Mouse (Mus musculus) embryonic fibroblast, embryonic 13.5 days (primary cell): Measurements from ENCODE around the gene Vmn2r63. TPM values are rescaled to one million over a fixed set of nuclear protein-coding genes. Genes with fewer than 3 reads are reported as not detected.
"Not testable (repeated sequence)": the region's sequence is repeated elsewhere in the genome, so short reads cannot be mapped to it uniquely, and the experiment has no call there.

Experiments used
- H3K27ac ChIP-seq: 2 replicates; pipeline ENCODE4 v1.5.1; 2012; ENCODE audit warnings: low read length, control low read depth, inconsistent platforms; ENCODE audit not compliant: insufficient read depth
- H3K4me1 ChIP-seq: 2 replicates; pipeline ENCODE4 v1.6.1; 2011; ENCODE audit warnings: low read length; ENCODE audit not compliant: control insufficient read depth, insufficient read depth
- H3K4me3 ChIP-seq: 2 replicates; pipeline ENCODE4 v1.5.1; 2011; ENCODE audit warnings: mild to moderate bottlenecking, control low read depth, low read length; ENCODE audit not compliant: insufficient read depth
- CTCF ChIP-seq: IDR thresholded peaks from 2 replicates; pipeline ENCODE4 v1.5.1; 2011; ENCODE audit warnings: mild to moderate bottlenecking, control low read depth, low read length, moderate library complexity, borderline replicate concordance; ENCODE audit not compliant: insufficient read depth
- POLR2A ChIP-seq: IDR thresholded peaks from 2 replicates; pipeline ENCODE4 v1.6.1; 2011; ENCODE audit warnings: low read depth, mild to moderate bottlenecking, control low read depth, low read length, moderate library complexity
- polyA plus RNA-seq: library from polyadenylated mRNA; stranded (reverse); fragments of >200 nt; gene quantifications from 2 replicates; pipeline ENCODE4 v1.2.4, GENCODE M21; 2011; ENCODE audit warnings: low read depth; ENCODE audit not compliant: missing spikeins, insufficient read length

Vmn2r63 gene
- not detected in 2 replicates for polyA plus RNA-seq

DNA sequence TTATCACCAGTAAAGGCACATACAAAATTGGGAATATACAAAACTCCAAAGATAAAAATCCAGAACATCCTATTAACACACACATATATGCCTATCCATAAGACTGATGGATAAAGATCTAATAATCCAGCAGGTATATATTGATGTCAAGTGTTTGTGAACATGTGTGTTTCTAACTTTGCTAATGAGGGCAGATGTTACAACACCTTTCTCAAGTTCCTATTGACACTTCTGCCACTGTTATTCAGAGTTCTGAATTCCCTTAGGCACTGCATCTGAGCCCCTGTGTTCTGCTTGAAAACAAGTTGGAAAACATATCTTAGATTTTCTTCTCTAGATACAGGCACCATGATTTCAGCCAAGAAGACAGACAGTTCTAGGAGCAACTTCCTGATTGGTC is at the start of gene Vmn2r63:
Gene Vmn2r63, minus strand, starts transcription at position 101 of the 400 bp plus-strand sequence.
- H3K4me3 ChIP-seq, H3K4me1 ChIP-seq, H3K27ac ChIP-seq: not testable (repeated sequence)

DNA sequence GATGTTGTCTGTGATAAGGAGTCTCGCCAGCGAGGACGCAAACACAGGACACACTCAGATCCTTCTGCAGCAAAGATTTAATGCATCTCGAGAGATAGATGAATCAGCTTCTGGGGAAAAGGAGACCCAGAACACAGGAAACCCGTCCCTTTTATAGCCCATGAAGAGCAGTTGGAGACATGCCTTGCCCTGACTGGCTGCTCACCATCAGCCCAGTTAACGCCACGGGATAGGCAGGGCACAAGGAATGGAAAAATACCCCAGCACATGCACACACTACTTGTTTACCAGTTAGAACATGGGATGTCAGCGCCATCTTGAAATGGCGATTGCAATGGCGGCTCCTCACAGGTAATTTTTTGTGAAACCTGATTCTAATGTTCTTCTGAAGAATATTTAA is 47.1 kb upstream of the Vmn2r63 start:
- Histone ChIP-seq H3K27ac (no peak overlapping the region), H3K4me3 (no peak overlapping the region), H3K4me1 (no peaks in the 10 kb centered on the region)
- TF ChIP-seq CTCF = no peak
- no peak for TF ChIP-seq POLR2A

DNA sequence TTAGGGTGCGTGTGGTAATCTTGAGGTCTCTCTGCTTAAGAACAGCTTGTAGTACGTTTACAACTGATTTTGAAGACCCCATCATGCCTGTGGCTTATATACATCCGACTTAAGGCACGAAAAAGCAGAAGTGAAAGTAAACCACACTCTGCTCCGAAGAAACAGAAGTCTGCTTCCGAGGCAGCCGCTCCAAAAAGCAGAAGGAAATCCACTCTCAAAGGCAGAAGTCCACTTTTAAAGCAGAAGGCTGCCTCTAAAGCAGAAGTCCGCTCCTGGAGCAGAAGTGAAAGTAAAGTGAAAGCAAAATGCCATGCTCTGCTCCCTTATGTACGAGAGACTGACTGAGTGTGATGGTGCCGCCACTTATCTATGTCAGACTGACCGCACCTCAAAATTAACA is 46.5 kb upstream of the Vmn2r63 start:
- H3K27ac ChIP-seq = no peak overlapping the region
- H3K4me3 ChIP-seq = no peak overlapping the region
- TF ChIP-seq CTCF = no peak
- no peak for TF ChIP-seq POLR2A
- H3K4me1 ChIP-seq = no peaks in the 10 kb centered on the region

DNA sequence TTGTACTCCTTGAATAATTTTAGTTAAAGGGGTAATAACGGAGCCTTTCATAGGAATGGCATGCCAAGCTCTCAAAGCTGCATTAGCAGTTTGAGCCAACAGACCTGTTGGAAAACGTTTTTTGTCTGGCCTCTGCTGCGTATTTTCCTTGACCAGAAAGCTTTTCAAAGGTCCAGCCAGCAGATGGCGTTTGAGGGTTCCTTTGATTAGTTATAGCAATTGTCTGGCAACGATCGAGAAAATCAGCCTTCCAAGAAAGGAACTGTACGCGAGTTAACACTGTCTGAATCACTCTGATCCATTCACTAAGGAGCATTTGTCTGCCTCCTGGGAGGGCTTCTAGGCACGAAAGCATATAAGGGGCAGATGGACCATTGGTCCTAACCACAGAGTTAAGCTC is 31.6 kb upstream of the Vmn2r63 start:
- TF ChIP-seq CTCF (no peak), POLR2A (no peak)
- H3K4me1 ChIP-seq = no peaks in the 10 kb centered on the region
- no peak overlapping the region for H3K4me3 ChIP-seq
- no peak overlapping the region for H3K27ac ChIP-seq

DNA sequence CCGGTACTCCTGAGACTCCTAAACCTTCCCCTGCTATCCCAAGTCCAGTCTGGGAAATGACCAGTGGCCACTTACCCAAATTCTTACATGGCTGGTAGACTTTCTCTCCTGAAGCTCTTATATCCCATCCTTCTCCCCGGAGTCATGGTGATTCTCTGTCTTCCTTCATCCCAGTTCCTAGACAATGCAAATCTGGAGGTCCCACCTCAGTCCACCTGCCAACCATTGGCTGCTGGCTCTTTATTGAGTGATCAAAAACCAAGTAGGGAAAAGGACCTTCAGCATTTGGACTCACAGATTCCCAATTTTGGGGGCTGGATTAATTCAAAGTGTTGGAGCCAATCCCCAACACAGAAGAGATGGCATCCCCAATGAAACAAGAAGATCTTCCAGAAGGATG is 35.6 kb downstream of the Vmn2r63 start:
- H3K27ac ChIP-seq, H3K4me1 ChIP-seq, H3K4me3 ChIP-seq: not testable (repeated sequence)

DNA sequence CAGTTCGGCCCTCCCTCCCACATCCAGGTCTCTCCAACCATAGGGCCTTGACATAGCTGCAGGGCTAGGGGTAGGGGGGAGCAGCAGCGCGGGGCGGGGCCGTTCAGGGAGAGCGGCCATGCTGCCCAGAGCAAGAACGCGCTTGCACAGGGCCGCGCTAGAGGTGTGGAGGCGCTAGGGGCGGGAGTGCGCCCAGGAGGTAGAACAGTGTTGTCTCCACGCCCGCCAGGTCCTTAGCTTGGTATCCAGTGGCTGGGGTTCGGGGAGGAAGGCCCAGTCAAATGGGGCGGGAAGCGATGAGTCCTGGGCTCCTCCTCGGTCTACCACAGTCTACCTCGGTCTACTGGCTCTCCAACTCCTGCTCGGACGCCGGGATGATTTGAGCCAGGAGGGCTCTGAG is 55.5 kb downstream of the Vmn2r63 start:
- TF ChIP-seq CTCF (no peak), POLR2A (no peak)
- Histone ChIP-seq H3K27ac (no peak overlapping the region), H3K4me1 (no peaks in the 10 kb centered on the region), H3K4me3 (no peak overlapping the region)

DNA sequence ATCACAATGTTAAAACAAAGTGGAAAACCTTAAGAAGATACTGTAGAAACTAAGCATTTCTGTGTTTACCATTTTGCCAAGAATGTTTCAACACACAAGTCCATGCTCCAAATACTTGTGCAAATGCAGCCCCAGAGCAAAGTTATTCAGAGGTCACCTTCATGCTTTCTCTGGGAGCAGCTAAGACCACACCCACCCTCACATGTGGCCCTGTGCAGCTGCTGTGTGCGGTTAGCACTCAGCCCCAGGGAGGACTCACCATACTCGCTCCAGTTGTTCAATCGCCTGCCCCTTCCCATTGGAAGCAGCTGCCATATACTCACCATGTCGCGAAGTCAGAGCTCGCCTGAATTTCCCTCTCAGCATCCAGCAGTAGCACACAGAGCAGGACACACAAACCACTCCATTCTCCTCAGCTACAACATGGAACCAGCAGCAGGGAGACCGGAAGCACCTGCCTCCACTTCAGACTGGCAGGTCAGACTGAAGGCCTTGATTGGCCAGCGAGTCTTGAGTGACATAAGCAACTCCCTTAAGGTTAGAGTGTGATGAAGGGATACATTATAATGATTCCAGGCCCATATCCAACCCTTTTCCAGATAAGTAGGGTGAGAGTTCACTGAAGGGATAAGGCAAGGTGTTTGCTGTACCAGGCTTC is 66.7 kb downstream of the Vmn2r63 start, which contains the start of gene Gm2381:
Gene Gm2381, minus strand, starts transcription at position 434 of the 658 bp plus-strand sequence.
- not testable (repeated sequence) for H3K27ac ChIP-seq, H3K4me1 ChIP-seq, H3K4me3 ChIP-seq

Other genes with a start within 250 kb of the Vmn2r63 start
- gene Zfp975, start 241.1 kb downstream of the Vmn2r63 start, polyA plus RNA-seq = 4.1 and 6.2 TPM in 2 replicates
- gene Gm17067, start 206.8 kb downstream of the Vmn2r63 start, polyA plus RNA-seq = not detected in 2 replicates
- not detected in 2 replicates for gene Vmn2r62, start 140.3 kb downstream of the Vmn2r63 start, polyA plus RNA-seq
- 0.18 TPM in 1 of 2 replicates, not detected in the other for gene Gm2381, start 66.6 kb downstream of the Vmn2r63 start, polyA plus RNA-seq
- gene Gm9268, start 84.9 kb upstream of the Vmn2r63 start, polyA plus RNA-seq = not detected in 2 replicates
- 0.19 TPM in 1 of 2 replicates, not detected in the other for gene Zfp936, start 180.4 kb upstream of the Vmn2r63 start, polyA plus RNA-seq